Mouse (Mus musculus) cortical plate, adult 2 months (tissue): ENCODE data around the gene H2al2a.

ENCODE experiments used
- CTCF ChIP-seq: fragments of 200-500 bp; IDR thresholded peaks from 2 replicates; pipeline ENCODE4 v1.5.1; 2011; ENCODE audit warnings: mild to moderate bottlenecking, control low read depth, low read length; ENCODE audit not compliant: insufficient read depth; ENCODE audit errors: extremely low read depth
- POLR2A ChIP-seq: fragments of 200-500 bp; IDR thresholded peaks from 2 replicates; pipeline ENCODE4 v1.6.1; 2011; ENCODE audit warnings: mild to moderate bottlenecking, low read length, control low read depth; ENCODE audit not compliant: insufficient read depth; ENCODE audit errors: extremely low read depth

GRCm38 (mm10) chr2:17968571-17968970, 28.2 kb downstream of the H2al2a start:
- TF ChIP-seq CTCF, result no peak
- no peak for TF ChIP-seq POLR2A
